Mouse (Mus musculus): ENCODE data around the gene Tmem45b. TPM values are rescaled to one million over a fixed set of nuclear protein-coding genes. Genes with fewer than 3 reads are reported as not detected.
A peak's percentile ranks its signal among the peaks of the same experiment; 100 is the strongest.
"Not testable (repeated sequence)": the region's sequence is repeated elsewhere in the genome, so short reads cannot be mapped to it uniquely, and the experiment has no call there.

The Tmem45b gene
- polyA plus RNA-seq (2015; fragmentation: Nextera tagmentation; extraction: Ambion mirVana) = 0.16 and 0.26 TPM in 2 replicates

DNA sequence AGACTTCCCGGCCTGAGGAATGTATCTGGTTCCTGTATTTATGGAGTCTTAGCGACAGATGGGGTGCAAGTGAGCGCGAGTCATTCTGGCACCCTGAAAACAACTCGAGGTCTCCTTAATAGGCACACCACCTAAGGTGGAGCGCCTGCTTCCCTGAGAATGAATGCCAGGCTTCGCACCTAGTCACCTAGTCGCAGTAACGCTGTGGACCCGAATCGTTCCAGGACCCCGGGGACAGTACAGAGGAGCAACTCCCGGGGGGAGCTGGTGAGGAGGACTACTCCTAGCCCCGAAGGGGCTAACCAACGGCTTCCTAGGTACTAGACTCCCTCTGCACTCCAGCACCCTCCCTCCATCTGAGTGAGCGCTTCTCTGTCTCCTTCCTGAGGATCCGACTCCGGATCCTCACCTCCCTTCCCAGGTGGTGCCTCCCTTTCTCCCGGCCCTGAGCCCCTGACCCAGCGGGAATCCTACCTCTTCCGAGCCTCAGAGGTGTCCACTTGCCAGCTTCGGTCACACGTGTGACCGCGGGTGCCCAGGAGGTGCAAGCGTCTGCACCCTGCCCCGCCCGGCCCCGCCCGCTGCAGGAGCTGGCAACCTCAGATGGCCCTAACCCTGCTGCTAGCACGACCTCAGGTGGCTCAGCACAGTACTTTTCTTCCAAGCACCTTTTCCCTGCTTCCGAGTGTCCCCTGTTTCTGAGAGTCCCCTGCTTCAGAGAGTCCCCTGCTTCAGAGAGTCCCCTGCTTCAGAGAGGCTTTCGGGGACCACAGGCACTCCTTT is at the start of gene Tmem45b:
Gene Tmem45b (minus strand): TSS at position 771 of the 783 bp plus-strand sequence.
- H3K36me3 ChIP-seq (ENCODE audit: control insufficient read depth, insufficient read depth, low read length) = no peaks in the 10 kb centered on the region
- WGBS = 10% methylated on average over 32 of the region's 33 CpGs

DNA sequence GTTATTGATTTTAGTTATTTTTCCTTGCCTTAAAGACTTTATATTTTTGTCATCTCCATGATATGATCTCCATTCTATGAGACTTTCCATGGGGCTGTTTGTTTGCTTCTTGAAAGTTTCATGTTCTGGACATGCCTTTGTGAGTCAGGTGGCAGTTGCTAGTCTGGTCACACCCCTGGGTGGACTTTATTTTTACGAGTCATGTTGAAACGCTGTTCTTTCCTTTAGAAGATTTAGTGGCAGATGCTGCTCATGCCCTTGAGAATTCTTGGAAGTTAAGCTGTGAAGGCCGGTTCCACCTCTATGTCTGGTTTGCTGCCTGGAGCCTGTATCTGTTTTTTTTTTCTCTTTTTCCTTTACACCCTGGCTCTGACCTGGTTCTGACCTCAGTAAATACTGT is 43.9 kb upstream of the Tmem45b start:
- ATAC-seq = no peak
- Histone ChIP-seq H3K27me3 (replicated peaks; ENCODE audit: control insufficient read depth, insufficient read depth, low read length) (no peaks in the 10 kb centered on the region), H3K4me2 (ENCODE audit: low read length) (no peak overlapping the region), H3K9ac (ENCODE audit: low read depth, low read length) (no peak overlapping the region), H3K4me3 (ENCODE audit: low read length) (no peak overlapping the region), H3K9me3 (ENCODE audit: control insufficient read depth, low read length) (no peaks in the 10 kb centered on the region), H3K4me1 (ENCODE audit: control insufficient read depth, insufficient read depth, low read depth, low read length) (no peaks in the 10 kb centered on the region), H3K36me3 (ENCODE audit: control insufficient read depth, insufficient read depth, low read length) (no peaks in the 10 kb centered on the region), H3K27ac (ENCODE audit: low read depth, low read length) (no peak overlapping the region)
- 81% methylated on average over 3 of the region's 3 CpGs for WGBS

More for the DNA sequence above, at the start of gene Tmem45b:
- Histone ChIP-seq H3K27ac (ENCODE audit: low read depth, low read length) (no peak within 1 kb of the TSS), H3K4me1 (ENCODE audit: control insufficient read depth, insufficient read depth, low read depth, low read length) (no peaks in the 10 kb centered on the region; the same call in 1 of the 2 replicates), H3K4me2 (ENCODE audit: low read length) (peak within 1 kb of the TSS; percentile 28), H3K9me3 (ENCODE audit: control insufficient read depth, low read length) (no peaks in the 10 kb centered on the region), H3K9ac (ENCODE audit: low read depth, low read length) (no peak within 1 kb of the TSS), H3K27me3 (replicated peaks; ENCODE audit: control insufficient read depth, insufficient read depth, low read length) (peaks cover 12% of the 10 kb centered on the region), H3K4me3 (ENCODE audit: low read length) (peak within 1 kb of the TSS; percentile 2; the same call in 1 of the 2 replicates)
- no peak for ATAC-seq

DNA sequence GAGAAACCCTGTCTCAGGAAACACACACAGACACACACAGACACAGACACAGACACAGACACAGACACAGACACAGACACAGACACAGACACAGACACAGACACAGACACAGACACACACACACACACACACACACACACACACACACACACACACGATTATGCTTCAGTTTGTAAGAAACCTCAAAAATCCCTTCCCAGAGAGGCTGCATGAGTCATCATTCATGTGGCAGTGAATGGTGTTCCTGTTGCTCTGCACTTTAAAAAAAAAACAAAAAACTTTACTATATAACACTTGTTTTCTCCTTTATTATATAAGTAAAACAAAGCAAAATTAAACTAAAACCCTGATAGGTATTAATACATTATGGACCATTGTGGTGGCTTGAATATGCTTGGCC is 37.0 kb upstream of the Tmem45b start:
- not testable (repeated sequence) for H3K9me3 ChIP-seq (ENCODE audit: control insufficient read depth, low read length); H3K4me1 ChIP-seq (ENCODE audit: control insufficient read depth, insufficient read depth, low read depth, low read length); H3K36me3 ChIP-seq (ENCODE audit: control insufficient read depth, insufficient read depth, low read length); H3K4me3 ChIP-seq (ENCODE audit: low read length); H3K27ac ChIP-seq (ENCODE audit: low read depth, low read length); H3K27me3 ChIP-seq (replicated peaks; ENCODE audit: control insufficient read depth, insufficient read depth, low read length); ATAC-seq; H3K4me2 ChIP-seq (ENCODE audit: low read length); H3K9ac ChIP-seq (ENCODE audit: low read depth, low read length)
- WGBS = 76% methylated on average over 1 of the region's 1 CpGs

DNA sequence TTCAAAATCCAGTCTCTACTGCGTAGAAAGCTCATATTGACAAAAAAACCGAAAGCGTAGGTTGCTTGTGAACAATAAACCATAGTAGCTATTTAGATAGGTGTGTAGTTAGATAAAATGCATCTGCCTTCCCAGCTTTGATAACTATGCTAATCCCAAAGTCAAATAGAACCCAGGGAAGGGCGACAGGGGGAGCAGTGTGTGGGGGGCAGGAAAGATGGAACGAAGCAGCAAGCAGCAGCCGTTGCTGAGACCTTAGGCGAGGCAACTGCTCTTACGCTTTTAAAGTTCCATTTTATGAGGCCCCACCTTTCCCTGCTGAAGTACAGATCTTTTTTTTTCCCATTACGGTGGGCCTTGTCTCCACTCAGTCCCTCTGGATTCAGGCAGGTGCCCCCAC is 1.1 kb downstream of the Tmem45b start:
- H3K4me1 ChIP-seq (ENCODE audit: control insufficient read depth, insufficient read depth, low read depth, low read length) = no peaks in the 10 kb centered on the region; the same call in 1 of the 2 replicates
- no peak overlapping the region for H3K4me3 ChIP-seq (ENCODE audit: low read length)
- 55% methylated on average over 9 of the region's 9 CpGs for WGBS
- ATAC-seq = no peak
- H3K9ac ChIP-seq (ENCODE audit: low read depth, low read length) = no peak overlapping the region
- no peak overlapping the region for H3K4me2 ChIP-seq (ENCODE audit: low read length)
- peaks cover 12% of the 10 kb centered on the region for H3K27me3 ChIP-seq (replicated peaks; ENCODE audit: control insufficient read depth, insufficient read depth, low read length)
- H3K36me3 ChIP-seq (ENCODE audit: control insufficient read depth, insufficient read depth, low read length) = no peaks in the 10 kb centered on the region
- H3K9me3 ChIP-seq (ENCODE audit: control insufficient read depth, low read length) = no peaks in the 10 kb centered on the region
- H3K27ac ChIP-seq (ENCODE audit: low read depth, low read length) = no peak overlapping the region

DNA sequence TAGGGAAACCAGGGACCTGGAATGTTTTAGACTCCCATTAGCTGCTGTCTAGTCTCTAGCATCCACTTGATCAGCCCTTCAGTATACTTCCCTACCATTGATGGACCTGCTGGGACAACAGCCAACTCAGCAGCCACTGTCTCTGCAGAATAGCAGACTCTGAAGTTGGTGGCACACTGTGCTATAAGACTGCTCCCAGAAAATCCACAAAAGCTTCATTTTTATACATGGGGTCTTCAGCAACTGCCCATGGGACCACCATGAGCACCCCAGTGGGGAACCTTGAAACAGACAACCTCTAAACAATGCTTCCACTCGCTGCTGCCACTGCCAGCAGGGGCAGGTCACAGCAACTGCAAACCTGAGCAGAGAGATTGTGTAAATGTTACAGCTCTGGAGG is 9.9 kb downstream of the Tmem45b start:
- H3K4me2 ChIP-seq (ENCODE audit: low read length) = no peak overlapping the region
- no peak overlapping the region for H3K9ac ChIP-seq (ENCODE audit: low read depth, low read length)
- no peaks in the 10 kb centered on the region for H3K9me3 ChIP-seq (ENCODE audit: control insufficient read depth, low read length)
- WGBS = 56% methylated on average over 1 of the region's 1 CpGs
- H3K36me3 ChIP-seq (ENCODE audit: control insufficient read depth, insufficient read depth, low read length) = no peaks in the 10 kb centered on the region
- H3K4me1 ChIP-seq (ENCODE audit: control insufficient read depth, insufficient read depth, low read depth, low read length) = no peaks in the 10 kb centered on the region
- H3K27me3 ChIP-seq (replicated peaks; ENCODE audit: control insufficient read depth, insufficient read depth, low read length) = no peaks in the 10 kb centered on the region
- no peak overlapping the region for H3K27ac ChIP-seq (ENCODE audit: low read depth, low read length)
- ATAC-seq = no peak
- H3K4me3 ChIP-seq (ENCODE audit: low read length) = no peak overlapping the region

DNA sequence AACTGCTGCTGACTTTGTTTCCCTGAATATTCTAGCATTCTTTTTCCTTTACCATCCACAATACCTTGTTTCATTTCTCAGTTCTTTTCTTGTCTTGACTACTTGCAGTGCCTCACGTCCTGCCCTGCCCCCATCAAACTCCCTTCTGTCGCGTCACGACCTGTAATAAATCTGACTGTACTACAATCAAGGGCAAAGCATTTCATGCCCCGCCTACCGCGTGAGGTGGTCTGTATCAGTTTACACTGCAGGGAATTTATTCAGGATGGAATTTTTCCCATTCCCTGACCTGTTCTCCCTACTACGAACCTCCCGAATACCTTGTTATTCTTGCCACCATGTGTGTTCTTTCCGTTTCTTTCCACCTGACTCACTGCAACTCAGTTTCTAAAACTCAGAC is 12.1 kb downstream of the Tmem45b start:
- H3K9ac ChIP-seq (ENCODE audit: low read depth, low read length) = no peak overlapping the region
- no peak for ATAC-seq
- H3K4me3 ChIP-seq (ENCODE audit: low read length) = no peak overlapping the region
- no peak overlapping the region for H3K4me2 ChIP-seq (ENCODE audit: low read length)
- H3K36me3 ChIP-seq (ENCODE audit: control insufficient read depth, insufficient read depth, low read length) = no peaks in the 10 kb centered on the region
- H3K4me1 ChIP-seq (ENCODE audit: control insufficient read depth, insufficient read depth, low read depth, low read length) = no peaks in the 10 kb centered on the region
- WGBS = 79% methylated on average over 10 of the region's 10 CpGs
- H3K9me3 ChIP-seq (ENCODE audit: control insufficient read depth, low read length) = no peaks in the 10 kb centered on the region
- H3K27ac ChIP-seq (ENCODE audit: low read depth, low read length) = no peak overlapping the region
- H3K27me3 ChIP-seq (replicated peaks; ENCODE audit: control insufficient read depth, insufficient read depth, low read length) = no peaks in the 10 kb centered on the region

DNA sequence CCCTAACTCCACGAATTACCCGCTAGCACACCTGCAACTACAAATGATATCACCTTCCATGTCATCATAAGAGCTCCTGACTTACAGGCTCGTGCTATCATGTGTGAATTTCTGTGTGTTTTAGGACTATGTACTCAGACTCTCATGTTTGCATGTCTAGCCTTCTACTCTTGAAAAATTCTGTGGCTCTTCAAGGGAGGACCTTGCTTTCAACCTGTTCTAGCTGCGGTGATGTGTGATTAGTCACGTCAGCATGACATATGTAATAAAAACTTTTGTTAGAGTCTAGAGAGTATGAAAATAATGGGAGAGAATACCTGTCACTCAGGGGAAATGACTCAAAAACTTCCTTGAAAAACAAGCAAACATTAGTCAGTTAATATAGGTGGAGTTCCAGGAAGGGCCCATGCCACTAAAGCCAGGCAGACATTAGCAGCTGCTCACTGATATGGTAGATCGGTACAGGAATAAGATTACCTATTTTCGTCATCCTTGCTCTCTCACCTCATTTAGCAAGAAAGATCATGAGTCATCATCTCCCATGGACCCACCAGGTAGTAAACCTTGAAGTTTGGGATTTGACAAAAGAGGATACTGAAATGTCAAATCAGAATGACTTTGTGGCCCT is 15.0 kb downstream of the Tmem45b start:
- WGBS = 91% methylated on average over 7 of the region's 7 CpGs

DNA sequence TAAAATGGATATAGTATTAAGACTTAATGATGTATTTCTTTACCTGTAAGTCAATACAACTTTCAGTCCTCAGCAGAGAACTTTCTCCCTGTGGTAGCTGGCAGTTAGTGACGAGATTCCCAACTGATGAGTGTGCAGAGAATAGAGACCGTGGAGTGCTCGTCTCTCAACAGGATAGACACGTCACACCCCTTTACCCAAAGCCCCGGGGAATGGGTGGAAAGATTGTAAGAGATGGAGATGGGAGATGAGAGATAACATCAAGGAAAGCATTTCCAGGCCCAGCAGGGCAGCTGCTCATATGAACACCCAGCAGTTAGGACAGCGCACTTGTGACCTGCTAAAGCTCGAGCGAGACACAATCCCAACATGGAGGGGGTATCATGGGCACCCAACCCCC is 20.0 kb downstream of the Tmem45b start:
- Histone ChIP-seq H3K4me3 (ENCODE audit: low read length) (no peak overlapping the region), H3K4me2 (ENCODE audit: low read length) (no peak overlapping the region), H3K27ac (ENCODE audit: low read depth, low read length) (no peak overlapping the region), H3K9me3 (ENCODE audit: control insufficient read depth, low read length) (no peaks in the 10 kb centered on the region), H3K4me1 (ENCODE audit: control insufficient read depth, insufficient read depth, low read depth, low read length) (no peaks in the 10 kb centered on the region), H3K36me3 (ENCODE audit: control insufficient read depth, insufficient read depth, low read length) (no peaks in the 10 kb centered on the region), H3K9ac (ENCODE audit: low read depth, low read length) (no peak overlapping the region), H3K27me3 (replicated peaks; ENCODE audit: control insufficient read depth, insufficient read depth, low read length) (no peaks in the 10 kb centered on the region)
- no peak for ATAC-seq
- WGBS = 86% methylated on average over 8 of the region's 8 CpGs

More for the DNA sequence above, 15.0 kb downstream of the Tmem45b start:
- Histone ChIP-seq H3K4me3 (ENCODE audit: low read length) (no peak overlapping the region), H3K4me2 (ENCODE audit: low read length) (no peak overlapping the region), H3K27me3 (replicated peaks; ENCODE audit: control insufficient read depth, insufficient read depth, low read length) (no peaks in the 10 kb centered on the region), H3K9me3 (ENCODE audit: control insufficient read depth, low read length) (no peaks in the 10 kb centered on the region), H3K9ac (ENCODE audit: low read depth, low read length) (no peak overlapping the region), H3K36me3 (ENCODE audit: control insufficient read depth, insufficient read depth, low read length) (no peaks in the 10 kb centered on the region), H3K27ac (ENCODE audit: low read depth, low read length) (no peak overlapping the region), H3K4me1 (ENCODE audit: control insufficient read depth, insufficient read depth, low read depth, low read length) (no peaks in the 10 kb centered on the region)
- ATAC-seq = no peak

DNA sequence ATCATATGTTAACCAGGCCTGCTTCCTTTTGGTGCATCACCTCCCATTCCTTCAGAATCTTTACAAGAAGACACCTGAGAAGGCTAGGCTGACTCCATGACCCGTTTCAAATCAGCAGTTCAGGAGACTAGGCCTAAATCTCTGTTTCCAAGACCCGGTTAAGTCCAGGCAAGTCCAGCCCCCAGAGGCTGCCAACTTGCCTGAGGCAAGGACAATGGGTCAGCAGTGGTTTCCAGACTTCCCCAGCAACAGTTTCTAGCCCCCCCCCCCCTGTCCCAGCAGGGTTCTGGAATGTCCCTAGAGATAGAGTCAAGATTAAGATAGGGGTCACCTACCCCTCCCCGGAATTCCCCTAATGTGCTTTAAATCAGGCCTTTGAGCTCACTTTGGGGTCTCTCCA is 22.8 kb downstream of the Tmem45b start:
- no peak overlapping the region for H3K9ac ChIP-seq (ENCODE audit: low read depth, low read length)
- no peak overlapping the region for H3K4me3 ChIP-seq (ENCODE audit: low read length)
- H3K9me3 ChIP-seq (ENCODE audit: control insufficient read depth, low read length) = no peaks in the 10 kb centered on the region
- H3K4me1 ChIP-seq (ENCODE audit: control insufficient read depth, insufficient read depth, low read depth, low read length) = no peaks in the 10 kb centered on the region
- no peak for ATAC-seq
- no peaks in the 10 kb centered on the region for H3K36me3 ChIP-seq (ENCODE audit: control insufficient read depth, insufficient read depth, low read length)
- no peak overlapping the region for H3K27ac ChIP-seq (ENCODE audit: low read depth, low read length)
- no peaks in the 10 kb centered on the region for H3K27me3 ChIP-seq (replicated peaks; ENCODE audit: control insufficient read depth, insufficient read depth, low read length)
- H3K4me2 ChIP-seq (ENCODE audit: low read length) = no peak overlapping the region
- 85% methylated on average over 3 of the region's 3 CpGs for WGBS

Measured in hindbrain, embryonic 16.5 days (tissue).